Mouse (Mus musculus) left cerebral cortex, adult 2 months (tissue): Measurements from ENCODE around the gene Txndc16. TPM values are rescaled to one million over a fixed set of nuclear protein-coding genes. Genes with fewer than 3 reads are reported as not detected.

Experiments
- DNase-seq, 2 experiments: peaks; one replicate each; pipeline ENCODE4 v3.0.0; 2021 to 2022; ENCODE audit warnings: low spot score in 2 of 2, mixed read lengths in 1 of 2; ENCODE audit errors: extremely low spot score in 1 of 2
- H3K27ac ChIP-seq: fragments of 200-600 bp; 2 replicates; pipeline ENCODE4 v1.8.1; 2022
- H3K4me3 ChIP-seq: fragments of 200-600 bp; 2 replicates; pipeline ENCODE4 v1.8.1; 2022
- CTCF ChIP-seq: fragments of 200-600 bp; IDR thresholded peaks from 2 replicates; pipeline ENCODE4 v1.8.1; 2022; ENCODE audit warnings: antibody characterized with exemption, mild to moderate bottlenecking, moderate library complexity
- intact Hi-C: fragments of 180-260 bp; cut with DNase I; formaldehyde crosslinking; loops from one replicate; pipeline ENCODE4 v1.15.1; 2025
- total RNA-seq, 2 experiments: library from RNA; stranded (reverse); gene quantifications; 2 replicates each; pipeline ENCODE4 v1.2.3; 2021

Gene Txndc16
- total RNA-seq, 2 experiments from 2014 or later: 65.6 to 66.5 TPM

GRCm38 (mm10) chr14:45211431-45211830, 8.7 kb downstream of the Txndc16 start:
- no peak overlapping the region for H3K27ac ChIP-seq
- no peak overlapping the region for H3K4me3 ChIP-seq
- TF ChIP-seq CTCF: no peak
- intact Hi-C loops: no loop called here
- no peak for DNase-seq

GRCm38 (mm10) chr14:45210683-45211082, 9.4 kb downstream of the Txndc16 start:
- no peak for TF ChIP-seq CTCF
- Histone ChIP-seq H3K27ac (no peak overlapping the region), H3K4me3 (no peak overlapping the region)
- no peak for DNase-seq
- intact Hi-C loops: no loop called here

- DNase-seq: no peak
- no peak overlapping the region for H3K4me3 ChIP-seq
- intact Hi-C loops: no loop called here
- TF ChIP-seq CTCF: no peak
- no peak overlapping the region for H3K27ac ChIP-seq
Observed at GRCm38 (mm10) chr14:45200607-45201006, 19.5 kb downstream of the Txndc16 start.

- no peak for TF ChIP-seq CTCF
- intact Hi-C loops: no loop called here
- no peak overlapping the region for H3K27ac ChIP-seq
Observed at GRCm38 (mm10) chr14:45190999-45191398, 29.1 kb downstream of the Txndc16 start.

GRCm38 (mm10) chr14:45181611-45182010, 38.5 kb downstream of the Txndc16 start:
- intact Hi-C loops: no loop called here
- Histone ChIP-seq H3K27ac (no peak overlapping the region), H3K4me3 (no peak overlapping the region)
- TF ChIP-seq CTCF: no peak
- no peak for DNase-seq

More at GRCm38 (mm10) chr14:45190999-45191398, 29.1 kb downstream of the Txndc16 start:
- no peak overlapping the region for H3K4me3 ChIP-seq
- DNase-seq: no peak

- Histone ChIP-seq H3K27ac (no peak overlapping the region), H3K4me3 (no peak overlapping the region)
- intact Hi-C loops: no loop called here
- TF ChIP-seq CTCF: no peak
- no peak for DNase-seq
Observed at GRCm38 (mm10) chr14:45179606-45180005, 40.5 kb downstream of the Txndc16 start.

- no peak for DNase-seq
- no peak overlapping the region for H3K4me3 ChIP-seq
- H3K27ac ChIP-seq: no peak overlapping the region
- TF ChIP-seq CTCF: no peak
- intact Hi-C loops: no loop called here
Observed at GRCm38 (mm10) chr14:45179186-45179585, 40.9 kb downstream of the Txndc16 start.

GRCm38 (mm10) chr14:45175012-45175740, 45.0 kb downstream of the Txndc16 start:
- Histone ChIP-seq H3K27ac (no peak overlapping the region), H3K4me3 (no peak overlapping the region)
- intact Hi-C loops: no loop called here
- DNase-seq: no peak
- TF ChIP-seq CTCF: no peak

GRCm38 (mm10) chr14:45172260-45172659, 47.9 kb downstream of the Txndc16 start:
- no peak overlapping the region for H3K4me3 ChIP-seq
- no peak for TF ChIP-seq CTCF
- DNase-seq: no peak
- intact Hi-C loops: no loop called here
- H3K27ac ChIP-seq: no peak overlapping the region

GRCm38 (mm10) chr14:45167366-45167765, 52.8 kb downstream of the Txndc16 start:
- peak; percentile 50 for TF ChIP-seq CTCF
- intact Hi-C loops: no loop called here
- DNase-seq: no peak
- H3K4me3 ChIP-seq: no peak overlapping the region
- no peak overlapping the region for H3K27ac ChIP-seq

GRCm38 (mm10) chr14:45155511-45156173, 64.5 kb downstream of the Txndc16 start:
- intact Hi-C loops: no loop called here
- DNase-seq: no peak
- Histone ChIP-seq H3K27ac (no peak overlapping the region), H3K4me3 (no peak overlapping the region)
- no peak for TF ChIP-seq CTCF

GRCm38 (mm10) chr14:45153258-45153657, 66.9 kb downstream of the Txndc16 start:
- TF ChIP-seq CTCF: peak; percentile 49
- Histone ChIP-seq H3K27ac (no peak overlapping the region), H3K4me3 (no peak overlapping the region)
- no peak for DNase-seq
- intact Hi-C loops: no loop called here
